Mouse (Mus musculus) liver, embryonic 12.5 days (tissue): ENCODE results near the gene Gm47791. TPM values are rescaled to one million over a fixed set of nuclear protein-coding genes. Genes with fewer than 3 reads are reported as not detected.
A peak's percentile ranks its signal among the peaks of the same experiment; 100 is the strongest.

Experiments used
- ATAC-seq: fragments of 200-750 bp; cut with Nextera tagmentation; 2 replicates; pipeline ENCODE4 v1.8.0; 2017; ENCODE audit warnings: moderate number of reproducible peaks, mild to moderate bottlenecking, moderate library complexity
- H3K27ac ChIP-seq: fragments of 300-500 bp; sonication (generic); 2 replicates; pipeline ENCODE4 v1.5.1; 2016; ENCODE audit warnings: mild to moderate bottlenecking
- H3K27me3 ChIP-seq: fragments of 300-500 bp; sonication (generic); replicated peaks from 2 replicates; pipeline ENCODE4 v1.6.1; 2016; ENCODE audit warnings: mild to moderate bottlenecking, moderate library complexity
- H3K36me3 ChIP-seq: fragments of 300-500 bp; sonication (generic); 2 replicates; pipeline ENCODE4 v1.6.1; 2016; ENCODE audit warnings: mild to moderate bottlenecking, moderate library complexity
- H3K4me1 ChIP-seq: fragments of 300-500 bp; sonication (generic); 2 replicates; pipeline ENCODE4 v1.6.1; 2016
- H3K4me2 ChIP-seq: fragments of 300-500 bp; sonication (generic); 2 replicates; pipeline ENCODE4 v1.6.1; 2016; ENCODE audit warnings: mild to moderate bottlenecking, moderate library complexity
- H3K4me3 ChIP-seq: fragments of 300-500 bp; sonication (generic); 2 replicates; pipeline ENCODE4 v1.5.1; 2016; ENCODE audit warnings: mild to moderate bottlenecking, moderate library complexity
- H3K9ac ChIP-seq: fragments of 300-500 bp; sonication (generic); 2 replicates; pipeline ENCODE4 v1.6.1; 2016; ENCODE audit warnings: mild to moderate bottlenecking, moderate library complexity
- H3K9me3 ChIP-seq: fragments of 300-500 bp; sonication (generic); replicated peaks from 2 replicates; pipeline ENCODE4 v1.6.1; 2016; ENCODE audit warnings: mild to moderate bottlenecking, moderate library complexity
- WGBS: fragments of 180-500 bp; shearing (Covaris S2); methylation state at CpG from one replicate; pipeline ENCODE4 v1.1.7; 2016; ENCODE audit not compliant: insufficient replicate concordance; 5-methylcytosine and 5-hydroxymethylcytosine counted together
- polyA plus RNA-seq: library from polyadenylated mRNA; unstranded; fragments of >200 nt; fragmentation: Nextera tagmentation; extraction: Ambion mirVana; gene quantifications from 2 replicates; pipeline ENCODE4 v1.2.1, GENCODE M21; 2016

Gm47791 gene
- polyA plus RNA-seq, 1 experiment from 2014 or later = not detected

GRCm38 (mm10) chr1:82746408-82746807 is 24.6 kb downstream of the Gm47791 start:
- no peak overlapping the region for H3K4me2 ChIP-seq
- ATAC-seq = no peak
- H3K27ac ChIP-seq = no peak overlapping the region
- H3K36me3 ChIP-seq = peaks cover 62% of the 10 kb centered on the region
- no peak overlapping the region for H3K9ac ChIP-seq
- H3K4me1 ChIP-seq = peaks cover 18% of the 10 kb centered on the region
- no peak overlapping the region for H3K4me3 ChIP-seq
- H3K9me3 ChIP-seq = no peaks in the 10 kb centered on the region
- WGBS = 93% methylated on average over 4 of the region's 4 CpGs
- no peaks in the 10 kb centered on the region for H3K27me3 ChIP-seq

- H3K27ac ChIP-seq = no peak overlapping the region
- H3K36me3 ChIP-seq = peaks cover 67% of the 10 kb centered on the region
- ATAC-seq = no peak
- 85% methylated on average over 3 of the region's 3 CpGs for WGBS
- no peaks in the 10 kb centered on the region for H3K9me3 ChIP-seq
- no peak overlapping the region for H3K4me2 ChIP-seq
- peaks cover 18% of the 10 kb centered on the region for H3K4me1 ChIP-seq
- H3K4me3 ChIP-seq = no peak overlapping the region
- no peaks in the 10 kb centered on the region for H3K27me3 ChIP-seq
- no peak overlapping the region for H3K9ac ChIP-seq
These were observed 27.1 kb downstream of the Gm47791 start for GRCm38 (mm10) chr1:82743962-82744361.

- Histone ChIP-seq H3K4me3 (no peak overlapping the region), H3K4me2 (no peak overlapping the region), H3K27me3 (no peaks in the 10 kb centered on the region), H3K9me3 (no peaks in the 10 kb centered on the region), H3K27ac (no peak overlapping the region), H3K36me3 (peaks cover 72% of the 10 kb centered on the region), H3K4me1 (0 out of 2 replicates have a peak, but pooled peaks cover 4% of the 10 kb centered on the region), H3K9ac (no peak overlapping the region)
- 76% methylated on average over 7 of the region's 7 CpGs for WGBS
- ATAC-seq = no peak
These were observed 29.5 kb downstream of the Gm47791 start for GRCm38 (mm10) chr1:82741539-82741938.

GRCm38 (mm10) chr1:82738066-82738465 is 33.0 kb downstream of the Gm47791 start:
- 75% methylated on average over 1 of the region's 1 CpGs for WGBS
- H3K4me3 ChIP-seq = no peak overlapping the region
- no peaks in the 10 kb centered on the region for H3K9me3 ChIP-seq
- H3K36me3 ChIP-seq = peaks cover 84% of the 10 kb centered on the region
- peaks cover 7% of the 10 kb centered on the region for H3K4me1 ChIP-seq
- no peak overlapping the region for H3K27ac ChIP-seq
- no peaks in the 10 kb centered on the region for H3K27me3 ChIP-seq
- no peak for ATAC-seq
- no peak overlapping the region for H3K4me2 ChIP-seq
- no peak overlapping the region for H3K9ac ChIP-seq

GRCm38 (mm10) chr1:82733357-82733756 is 37.7 kb downstream of the Gm47791 start:
- H3K9ac ChIP-seq = no peak overlapping the region
- peaks cover 16% of the 10 kb centered on the region for H3K4me1 ChIP-seq
- peaks cover 96% of the 10 kb centered on the region for H3K36me3 ChIP-seq
- peak; percentile 71 for ATAC-seq
- H3K4me3 ChIP-seq = no peak overlapping the region
- no peak overlapping the region for H3K4me2 ChIP-seq
- WGBS = 53% methylated on average over 1 of the region's 1 CpGs
- no peaks in the 10 kb centered on the region for H3K9me3 ChIP-seq
- H3K27ac ChIP-seq = no peak overlapping the region
- H3K27me3 ChIP-seq = no peaks in the 10 kb centered on the region

- H3K9ac ChIP-seq = peak overlapping the region; percentile 94
- H3K27ac ChIP-seq = peak overlapping the region; percentile 95
These were observed 44.6 kb downstream of the Gm47791 start for GRCm38 (mm10) chr1:82726482-82726881.

GRCm38 (mm10) chr1:82725875-82726185 is 45.2 kb downstream of the Gm47791 start:
- WGBS = 4% methylated on average over 4 of the region's 4 CpGs
- H3K9me3 ChIP-seq = no peaks in the 10 kb centered on the region
- peaks cover 4% of the 10 kb centered on the region; the same call in 1 of the 2 replicates for H3K27me3 ChIP-seq
- peak; percentile 57 for ATAC-seq
- peaks cover 36% of the 10 kb centered on the region for H3K36me3 ChIP-seq
- peak overlapping the region; percentile 84 for H3K4me3 ChIP-seq
- peak overlapping the region; percentile 95 for H3K27ac ChIP-seq
- H3K9ac ChIP-seq = peak overlapping the region; percentile 94
- H3K4me2 ChIP-seq = peak overlapping the region; percentile 88
- H3K4me1 ChIP-seq = peaks cover 23% of the 10 kb centered on the region

More at GRCm38 (mm10) chr1:82726482-82726881, 44.6 kb downstream of the Gm47791 start:
- ATAC-seq = no peak
- H3K36me3 ChIP-seq = peaks cover 43% of the 10 kb centered on the region
- H3K4me3 ChIP-seq = peak overlapping the region; percentile 84
- H3K4me2 ChIP-seq = peak overlapping the region; percentile 88
- no peaks in the 10 kb centered on the region for H3K9me3 ChIP-seq
- 27% methylated on average over 5 of the region's 5 CpGs for WGBS
- peaks cover 4% of the 10 kb centered on the region; the same call in 1 of the 2 replicates for H3K27me3 ChIP-seq
- peaks cover 23% of the 10 kb centered on the region for H3K4me1 ChIP-seq

- peaks cover 23% of the 10 kb centered on the region for H3K4me1 ChIP-seq
These were observed 45.8 kb downstream of the Gm47791 start for GRCm38 (mm10) chr1:82725026-82725874.

GRCm38 (mm10) chr1:82724339-82725025 is 46.6 kb downstream of the Gm47791 start, which contains the start of gene Mff:
Gene Mff, plus strand, starts transcription at chr1:82724890.
- 9% methylated on average over 38 of the region's 38 CpGs for WGBS
- Histone ChIP-seq H3K9me3 (no peaks in the 10 kb centered on the region), H3K9ac (peak within 1 kb of the TSS; percentile 94), H3K27ac (peak within 1 kb of the TSS; percentile 95), H3K36me3 (peaks cover 23% of the 10 kb centered on the region), H3K4me3 (peak within 1 kb of the TSS; percentile 84), H3K4me2 (peak within 1 kb of the TSS; percentile 88), H3K27me3 (peaks cover 4% of the 10 kb centered on the region; the same call in 1 of the 2 replicates), H3K4me1 (peaks cover 31% of the 10 kb centered on the region)
- peak; percentile 95 for ATAC-seq

More at GRCm38 (mm10) chr1:82725026-82725874, 45.8 kb downstream of the Gm47791 start:
- WGBS = 1% methylated on average over 37 of the region's 37 CpGs
- Histone ChIP-seq H3K4me3 (peak overlapping the region; percentile 84), H3K9me3 (no peaks in the 10 kb centered on the region), H3K27ac (peak overlapping the region; percentile 95), H3K27me3 (peaks cover 4% of the 10 kb centered on the region; the same call in 1 of the 2 replicates), H3K36me3 (peaks cover 31% of the 10 kb centered on the region), H3K4me2 (peak overlapping the region; percentile 88), H3K9ac (peak overlapping the region; percentile 94)
- ATAC-seq = peak; percentile 96

Other genes with a start within 250 kb of the Gm47791 start
- 0.02 and 0.05 TPM in 2 replicates for gene Col4a4, start 184.4 kb downstream of the Gm47791 start, polyA plus RNA-seq
- gene Col4a3, start 184.3 kb downstream of the Gm47791 start, polyA plus RNA-seq = 0.15 and 0.18 TPM in 2 replicates
- gene Mff, start 46.4 kb downstream of the Gm47791 start, polyA plus RNA-seq = 208 TPM in 2 replicates
- not detected in 2 replicates for gene Tm4sf20, start 2.8 kb downstream of the Gm47791 start, polyA plus RNA-seq
- 76.7 and 78.3 TPM in 2 replicates for gene Agfg1, start 68.2 kb upstream of the Gm47791 start, polyA plus RNA-seq
- 0.46 TPM in 1 of 2 replicates, not detected in the other for gene A030005L19Rik, start 142.1 kb upstream of the Gm47791 start, polyA plus RNA-seq
- not detected in 2 replicates for gene A030014E15Rik, start 153.7 kb upstream of the Gm47791 start, polyA plus RNA-seq
- gene Gm6217, start 160.2 kb upstream of the Gm47791 start, polyA plus RNA-seq = not detected in 2 replicates
- gene A030003K21Rik, start 172.1 kb upstream of the Gm47791 start, polyA plus RNA-seq = not detected in 2 replicates
- not detected in 2 replicates for gene Gm7544, start 184.8 kb upstream of the Gm47791 start, polyA plus RNA-seq
- not detected in 2 replicates for gene Gm47955, start 189.0 kb upstream of the Gm47791 start, polyA plus RNA-seq
- gene Gm47959, start 229.3 kb upstream of the Gm47791 start, polyA plus RNA-seq = not detected in 2 replicates